Mouse (Mus musculus) T-cell, adult 66 days (primary cell): ENCODE measurements around the gene Hist1h4b. TPM values are rescaled to one million over a fixed set of nuclear protein-coding genes. Genes with fewer than 3 reads are reported as not detected.

Experiments used
- total RNA-seq, 2 experiments: library from RNA; stranded (reverse); gene quantifications; 3 replicates in 1 of 2; 4 replicates in 1 of 2; pipeline ENCODE4 v1.2.4; 2023

Gene Hist1h4b
- total RNA-seq: 100 to 1,000 TPM in 1 of 2 experiments, 10 to 100 TPM in 1; 24.4 to 105 TPM

GRCm38 (mm10) chr13:23756790-23757189, at the start of gene Hist1h4b:
TSS of gene Hist1h4b (plus strand) at chr13:23757013.

GRCm38 (mm10) chr13:23710374-23711089, 46.3 kb upstream of the Hist1h4b start, which contains the start of gene Hfe:
TSS of gene Hfe (minus strand) at chr13:23710854.

GRCm38 (mm10) chr13:23738677-23739068, 18.1 kb upstream of the Hist1h4b start, which contains the start of gene Hist1h1c:
TSS of gene Hist1h1c (plus strand) at chr13:23738808.

GRCm38 (mm10) chr13:23745381-23746161, 11.2 kb upstream of the Hist1h4b start, which contains the start of gene Hist1h3c:
TSS of gene Hist1h3c (minus strand) at chr13:23745602.

GRCm38 (mm10) chr13:23746201-23747080, 10.4 kb upstream of the Hist1h4b start, which contains the start of gene Hist1h2bb:
TSS of gene Hist1h2bb (plus strand) at chr13:23746734.

GRCm38 (mm10) chr13:23750839-23751477, 5.9 kb upstream of the Hist1h4b start, which contains the start of gene Hist1h2ab:
TSS of gene Hist1h2ab (plus strand) at chr13:23751126.

GRCm38 (mm10) chr13:23752067-23752741, 4.6 kb upstream of the Hist1h4b start, which contains the start of gene Hist1h3b:
TSS of gene Hist1h3b (plus strand) at chr13:23752267.

GRCm38 (mm10) chr13:23760972-23761864, 4.4 kb downstream of the Hist1h4b start, which contains the start of gene Hist1h4a:
TSS of gene Hist1h4a (minus strand) at chr13:23761230.

GRCm38 (mm10) chr13:23761871-23762821, 5.3 kb downstream of the Hist1h4b start, which contains the start of gene Hist1h3a:
TSS of gene Hist1h3a (minus strand) at chr13:23762386.

GRCm38 (mm10) chr13:23763586-23764323, 6.9 kb downstream of the Hist1h4b start, which contains the start of gene Hist1h1a:
TSS of gene Hist1h1a (plus strand) at chr13:23763666.

GRCm38 (mm10) chr13:23769613-23770012, 12.8 kb downstream of the Hist1h4b start, which contains the start of gene Trim38:
TSS of gene Trim38 (plus strand) at chr13:23769913.

GRCm38 (mm10) chr13:23806422-23807052, 49.7 kb downstream of the Hist1h4b start, which contains the start of gene Slc17a2:
TSS of gene Slc17a2 (plus strand) at chr13:23806993.

Other genes starting within 250 kb of the Hist1h4b start
- gene Hist1h4h, start 226.0 kb upstream of the Hist1h4b start, total RNA-seq: 100 to 1,000 TPM; 263 to 347 TPM
- 10 to 100 TPM; 25.3 to 89.5 TPM for gene Hist1h2af, start 223.1 kb upstream of the Hist1h4b start, total RNA-seq
- gene Hist1h3g, start 221.6 kb upstream of the Hist1h4b start, total RNA-seq: 10 to 100 TPM; 15.6 to 26.1 TPM
- 10 to 100 TPM in 1 of 2 experiments, 1 to 10 TPM in 1; 7.0 to 13.4 TPM for gene Hist1h2bh, start 213.6 kb upstream of the Hist1h4b start, total RNA-seq
- gene Hist1h3f, start 213.0 kb upstream of the Hist1h4b start, total RNA-seq: 10 to 100 TPM; 62.8 to 92.1 TPM
- 100 to 1,000 TPM in 1 of 2 experiments, 10 to 100 TPM in 1; 83.0 to 211 TPM for gene Hist1h4f, start 205.4 kb upstream of the Hist1h4b start, total RNA-seq
- 10 to 100 TPM in 1 of 2 experiments, 1 to 10 TPM in 1; 7.2 to 15.8 TPM for gene Hist1h1d, start 203.8 kb upstream of the Hist1h4b start, total RNA-seq
- 100 to 1,000 TPM; 113 to 162 TPM for gene Hist1h3e, start 194.6 kb upstream of the Hist1h4b start, total RNA-seq
- 10 to 100 TPM; 10.2 to 27.9 TPM for gene Hist1h2ae, start 185.8 kb upstream of the Hist1h4b start, total RNA-seq
- gene Hist1h2bg, start 185.6 kb upstream of the Hist1h4b start, total RNA-seq: 100 to 1,000 TPM; 171 to 249 TPM
- gene Hist1h2bf, start 182.8 kb upstream of the Hist1h4b start, total RNA-seq: 100 to 1,000 TPM in 1 of 2 experiments, 10 to 100 TPM in 1; 79.7 to 145 TPM
- 1 to 10 TPM in 1 of 2 experiments, not detected in 1; 10.0 TPM for gene Hist1h2ad, start 182.6 kb upstream of the Hist1h4b start, total RNA-seq
- gene Hist1h3d, start 181.2 kb upstream of the Hist1h4b start, total RNA-seq: 10 to 100 TPM in 1 of 2 experiments, 1 to 10 TPM in 1; 4.9 to 12.6 TPM
- 100 to 1,000 TPM; 122 to 174 TPM for gene Hist1h4d, start 175.4 kb upstream of the Hist1h4b start, total RNA-seq
- gene Hist1h2be, start 135.9 kb upstream of the Hist1h4b start, total RNA-seq: 10 to 100 TPM; 16.7 to 27.0 TPM
- gene Hist1h1e, start 134.5 kb upstream of the Hist1h4b start, total RNA-seq: 100 to 1,000 TPM; 103 to 169 TPM
- gene Hist1h2ac, start 73.1 kb upstream of the Hist1h4b start, total RNA-seq: 10 to 100 TPM; 10.3 to 12.2 TPM
- 10 to 100 TPM in 1 of 2 experiments, 1 to 10 TPM in 1; 8.2 to 15.2 TPM for gene Hist1h2bc, start 72.8 kb upstream of the Hist1h4b start, total RNA-seq
- gene Hist1h1t, start 61.2 kb upstream of the Hist1h4b start, total RNA-seq: not detected
- 100 to 1,000 TPM; 113 to 135 TPM for gene Hist1h4c, start 58.6 kb upstream of the Hist1h4b start, total RNA-seq
- gene Hfe, start 46.2 kb upstream of the Hist1h4b start, total RNA-seq: 1 to 10 TPM; 1.4 to 2.5 TPM
- 100 to 1,000 TPM; 569 to 655 TPM for gene Hist1h1c, start 18.2 kb upstream of the Hist1h4b start, total RNA-seq
- gene Hist1h3c, start 11.4 kb upstream of the Hist1h4b start, total RNA-seq: 10 to 100 TPM in 1 of 2 experiments, 1 to 10 TPM in 1; 9.0 to 44.3 TPM
- gene Hist1h2bb, start 10.3 kb upstream of the Hist1h4b start, total RNA-seq: 10 to 100 TPM; 34.2 to 89.5 TPM
- 100 to 1,000 TPM in 1 of 2 experiments, 10 to 100 TPM in 1; 38.6 to 105 TPM for gene Hist1h2ab, start 5.9 kb upstream of the Hist1h4b start, total RNA-seq
- gene Hist1h3b, start 4.7 kb upstream of the Hist1h4b start, total RNA-seq: 100 to 1,000 TPM in 1 of 2 experiments, 10 to 100 TPM in 1; 28.4 to 127 TPM
- gene Hist1h4a, start 4.2 kb downstream of the Hist1h4b start, total RNA-seq: 100 to 1,000 TPM in 1 of 2 experiments, 10 to 100 TPM in 1; 85.2 to 131 TPM
- 100 to 1,000 TPM; 140 to 197 TPM for gene Hist1h3a, start 5.4 kb downstream of the Hist1h4b start, total RNA-seq
- 10 to 100 TPM; 23.6 to 46.7 TPM for gene Hist1h1a, start 6.7 kb downstream of the Hist1h4b start, total RNA-seq
- gene Trim38, start 12.9 kb downstream of the Hist1h4b start, total RNA-seq: not detected
- not detected for gene Slc17a2, start 50.0 kb downstream of the Hist1h4b start, total RNA-seq
- gene Slc17a3, start 82.4 kb downstream of the Hist1h4b start, total RNA-seq: not detected
- gene Slc17a1, start 110.7 kb downstream of the Hist1h4b start, total RNA-seq: not detected
- not detected for gene Slc17a4, start 158.0 kb downstream of the Hist1h4b start, total RNA-seq
- gene Hist1h2ba, start 177.1 kb downstream of the Hist1h4b start, total RNA-seq: not detected
- not detected for gene Hist1h2aa, start 177.4 kb downstream of the Hist1h4b start, total RNA-seq
- gene Scgn, start 234.2 kb downstream of the Hist1h4b start, total RNA-seq: not detected